Mouse (Mus musculus): ENCODE data around the gene Mrm1. TPM values are rescaled to one million over a fixed set of nuclear protein-coding genes. Genes with fewer than 3 reads are reported as not detected.

The Mrm1 gene
- 11.0 and 11.3 TPM in 2 replicates for polyA plus RNA-seq (2014; fragmentation: Nextera tagmentation; extraction: Ambion mirVana)

GRCm38 (mm10) chr11:84818961-84819692 is at the start of gene Mrm1:
Gene Mrm1, minus strand, starts transcription at chr11:84819515.
- Histone ChIP-seq H3K9me3 (ENCODE audit: control insufficient read depth, low read depth, low read length) (no peaks in the 10 kb centered on the region), H3K9ac (replicated peaks; ENCODE audit: low read depth, low read length) (peak within 1 kb of the TSS; percentile 73), H3K4me1 (ENCODE audit: control insufficient read depth, insufficient read depth, low read length) (no peaks in the 10 kb centered on the region), H3K4me2 (replicated peaks; ENCODE audit: low read depth, low read length) (peak within 1 kb of the TSS; percentile 99), H3K27ac (ENCODE audit: low read length) (peak within 1 kb of the TSS; percentile 89), H3K27me3 (ENCODE audit: control insufficient read depth, insufficient read depth, low read length) (no peaks in the 10 kb centered on the region), H3K4me3 (ENCODE audit: low read depth, low read length) (peak within 1 kb of the TSS; percentile 78), H3K36me3 (ENCODE audit: control insufficient read depth, insufficient read depth, low read length) (no peaks in the 10 kb centered on the region)
- ATAC-seq (ENCODE audit: insufficient number of reproducible peaks, insufficient read depth, low FRiP score, low read depth) = peak; percentile 84
- WGBS = under 1% methylated on average over 51 of the region's 55 CpGs

GRCm38 (mm10) chr11:84868786-84869259 is 49.5 kb upstream of the Mrm1 start:
- ATAC-seq (ENCODE audit: insufficient number of reproducible peaks, insufficient read depth, low FRiP score, low read depth) = no peak
- WGBS = 15% methylated on average over 7 of the region's 7 CpGs

GRCm38 (mm10) chr11:84867586-84867985 is 48.3 kb upstream of the Mrm1 start:
- H3K4me2 ChIP-seq (replicated peaks; ENCODE audit: low read depth, low read length) = no peak overlapping the region

More at GRCm38 (mm10) chr11:84868786-84869259, 49.5 kb upstream of the Mrm1 start:
- Histone ChIP-seq H3K4me1 (ENCODE audit: control insufficient read depth, insufficient read depth, low read length) (peaks cover 12% of the 10 kb centered on the region), H3K4me2 (replicated peaks; ENCODE audit: low read depth, low read length) (peak overlapping the region; percentile 72), H3K9me3 (ENCODE audit: control insufficient read depth, low read depth, low read length) (no peaks in the 10 kb centered on the region), H3K27me3 (ENCODE audit: control insufficient read depth, insufficient read depth, low read length) (no peaks in the 10 kb centered on the region), H3K9ac (replicated peaks; ENCODE audit: low read depth, low read length) (peak overlapping the region; percentile 82), H3K36me3 (ENCODE audit: control insufficient read depth, insufficient read depth, low read length) (peaks cover 6% of the 10 kb centered on the region; the same call in 1 of the 2 replicates), H3K4me3 (ENCODE audit: low read depth, low read length) (peak overlapping the region; percentile 95), H3K27ac (ENCODE audit: low read length) (peak overlapping the region; percentile 95)

GRCm38 (mm10) chr11:84865268-84865667 is 46.0 kb upstream of the Mrm1 start:
- Histone ChIP-seq H3K9ac (replicated peaks; ENCODE audit: low read depth, low read length) (no peak overlapping the region), H3K27ac (ENCODE audit: low read length) (no peak overlapping the region), H3K36me3 (ENCODE audit: control insufficient read depth, insufficient read depth, low read length) (peaks cover 18% of the 10 kb centered on the region), H3K4me2 (replicated peaks; ENCODE audit: low read depth, low read length) (no peak overlapping the region), H3K9me3 (ENCODE audit: control insufficient read depth, low read depth, low read length) (no peaks in the 10 kb centered on the region), H3K27me3 (ENCODE audit: control insufficient read depth, insufficient read depth, low read length) (no peaks in the 10 kb centered on the region), H3K4me3 (ENCODE audit: low read depth, low read length) (no peak overlapping the region), H3K4me1 (ENCODE audit: control insufficient read depth, insufficient read depth, low read length) (peaks cover 12% of the 10 kb centered on the region)
- WGBS = 32% methylated on average over 2 of the region's 2 CpGs
- ATAC-seq (ENCODE audit: insufficient number of reproducible peaks, insufficient read depth, low FRiP score, low read depth) = no peak

More at GRCm38 (mm10) chr11:84867586-84867985, 48.3 kb upstream of the Mrm1 start:
- Histone ChIP-seq H3K4me3 (ENCODE audit: low read depth, low read length) (no peak overlapping the region), H3K9ac (replicated peaks; ENCODE audit: low read depth, low read length) (no peak overlapping the region), H3K36me3 (ENCODE audit: control insufficient read depth, insufficient read depth, low read length) (peaks cover 6% of the 10 kb centered on the region; the same call in 1 of the 2 replicates), H3K9me3 (ENCODE audit: control insufficient read depth, low read depth, low read length) (no peaks in the 10 kb centered on the region), H3K27ac (ENCODE audit: low read length) (no peak overlapping the region), H3K27me3 (ENCODE audit: control insufficient read depth, insufficient read depth, low read length) (no peaks in the 10 kb centered on the region), H3K4me1 (ENCODE audit: control insufficient read depth, insufficient read depth, low read length) (peaks cover 12% of the 10 kb centered on the region)
- no peak for ATAC-seq (ENCODE audit: insufficient number of reproducible peaks, insufficient read depth, low FRiP score, low read depth)
- WGBS = 88% methylated on average over 2 of the region's 2 CpGs

GRCm38 (mm10) chr11:84855285-84855684 is 36.0 kb upstream of the Mrm1 start:
- Histone ChIP-seq H3K4me3 (ENCODE audit: low read depth, low read length) (no peak overlapping the region), H3K36me3 (ENCODE audit: control insufficient read depth, insufficient read depth, low read length) (peaks cover 48% of the 10 kb centered on the region)

GRCm38 (mm10) chr11:84847475-84848090 is 28.3 kb upstream of the Mrm1 start:
- H3K27me3 ChIP-seq (ENCODE audit: control insufficient read depth, insufficient read depth, low read length) = no peaks in the 10 kb centered on the region
- no peak overlapping the region for H3K27ac ChIP-seq (ENCODE audit: low read length)
- peaks cover 38% of the 10 kb centered on the region for H3K36me3 ChIP-seq (ENCODE audit: control insufficient read depth, insufficient read depth, low read length)
- no peaks in the 10 kb centered on the region for H3K9me3 ChIP-seq (ENCODE audit: control insufficient read depth, low read depth, low read length)
- ATAC-seq (ENCODE audit: insufficient number of reproducible peaks, insufficient read depth, low FRiP score, low read depth) = no peak
- H3K9ac ChIP-seq (replicated peaks; ENCODE audit: low read depth, low read length) = no peak overlapping the region
- H3K4me2 ChIP-seq (replicated peaks; ENCODE audit: low read depth, low read length) = no peak overlapping the region
- no peaks in the 10 kb centered on the region for H3K4me1 ChIP-seq (ENCODE audit: control insufficient read depth, insufficient read depth, low read length)
- no peak overlapping the region for H3K4me3 ChIP-seq (ENCODE audit: low read depth, low read length)
- 81% methylated on average over 7 of the region's 7 CpGs for WGBS

More at GRCm38 (mm10) chr11:84855285-84855684, 36.0 kb upstream of the Mrm1 start:
- Histone ChIP-seq H3K4me1 (ENCODE audit: control insufficient read depth, insufficient read depth, low read length) (no peaks in the 10 kb centered on the region), H3K9me3 (ENCODE audit: control insufficient read depth, low read depth, low read length) (no peaks in the 10 kb centered on the region), H3K9ac (replicated peaks; ENCODE audit: low read depth, low read length) (no peak overlapping the region), H3K4me2 (replicated peaks; ENCODE audit: low read depth, low read length) (no peak overlapping the region), H3K27ac (ENCODE audit: low read length) (no peak overlapping the region), H3K27me3 (ENCODE audit: control insufficient read depth, insufficient read depth, low read length) (no peaks in the 10 kb centered on the region)
- 93% methylated on average over 6 of the region's 6 CpGs for WGBS
- ATAC-seq (ENCODE audit: insufficient number of reproducible peaks, insufficient read depth, low FRiP score, low read depth) = no peak

GRCm38 (mm10) chr11:84846741-84847474 is 27.6 kb upstream of the Mrm1 start:
- no peak overlapping the region for H3K27ac ChIP-seq (ENCODE audit: low read length)
- peaks cover 33% of the 10 kb centered on the region for H3K36me3 ChIP-seq (ENCODE audit: control insufficient read depth, insufficient read depth, low read length)
- H3K4me1 ChIP-seq (ENCODE audit: control insufficient read depth, insufficient read depth, low read length) = no peaks in the 10 kb centered on the region
- no peaks in the 10 kb centered on the region for H3K27me3 ChIP-seq (ENCODE audit: control insufficient read depth, insufficient read depth, low read length)
- no peak overlapping the region for H3K4me3 ChIP-seq (ENCODE audit: low read depth, low read length)
- no peaks in the 10 kb centered on the region for H3K9me3 ChIP-seq (ENCODE audit: control insufficient read depth, low read depth, low read length)
- H3K4me2 ChIP-seq (replicated peaks; ENCODE audit: low read depth, low read length) = no peak overlapping the region
- 95% methylated on average over 15 of the region's 15 CpGs for whole genome bisulfite sequencing
- H3K9ac ChIP-seq (replicated peaks; ENCODE audit: low read depth, low read length) = no peak overlapping the region
- no peak for ATAC-seq (ENCODE audit: insufficient number of reproducible peaks, insufficient read depth, low FRiP score, low read depth)

- peaks cover 54% of the 10 kb centered on the region for H3K36me3 ChIP-seq (ENCODE audit: control insufficient read depth, insufficient read depth, low read length)
- H3K27ac ChIP-seq (ENCODE audit: low read length) = no peak overlapping the region
- H3K9ac ChIP-seq (replicated peaks; ENCODE audit: low read depth, low read length) = no peak overlapping the region
- 94% methylated on average over 2 of the region's 2 CpGs for WGBS
- H3K9me3 ChIP-seq (ENCODE audit: control insufficient read depth, low read depth, low read length) = no peaks in the 10 kb centered on the region
- H3K4me1 ChIP-seq (ENCODE audit: control insufficient read depth, insufficient read depth, low read length) = no peaks in the 10 kb centered on the region
- H3K27me3 ChIP-seq (ENCODE audit: control insufficient read depth, insufficient read depth, low read length) = no peaks in the 10 kb centered on the region
- H3K4me3 ChIP-seq (ENCODE audit: low read depth, low read length) = no peak overlapping the region
- no peak overlapping the region for H3K4me2 ChIP-seq (replicated peaks; ENCODE audit: low read depth, low read length)
- no peak for ATAC-seq (ENCODE audit: insufficient number of reproducible peaks, insufficient read depth, low FRiP score, low read depth)
Observed at GRCm38 (mm10) chr11:84839330-84839729, 20.0 kb upstream of the Mrm1 start.
